Mouse (Mus musculus) liver, postnatal 0 days (tissue): ENCODE data around the gene Cdc42ep4. TPM values are rescaled to one million over a fixed set of nuclear protein-coding genes. Genes with fewer than 3 reads are reported as not detected.

ENCODE experiments used
- ATAC-seq: fragments of 200-750 bp; cut with Nextera tagmentation; 2 replicates; pipeline ENCODE4 v1.8.0; 2017; ENCODE audit warnings: mild to moderate bottlenecking, moderate library complexity
- DNase-seq: peaks from one replicate; pipeline ENCODE4 v3.0.0-alpha.2; 2016
- H3K27ac ChIP-seq: fragments of 300-500 bp; sonication (generic); 2 replicates; pipeline ENCODE4 v1.5.1; 2014; ENCODE audit warnings: antibody characterized with exemption, moderate library complexity, mild to moderate bottlenecking, low read depth
- H3K27me3 ChIP-seq: fragments of 300-500 bp; sonication (generic); 2 replicates; pipeline ENCODE4 v1.6.1; 2014; ENCODE audit warnings: low read length, control low read depth, mixed read lengths; ENCODE audit not compliant: insufficient read depth
- H3K36me3 ChIP-seq: fragments of 300-500 bp; sonication (generic); replicated peaks from 2 replicates; pipeline ENCODE4 v1.6.1; 2014; ENCODE audit warnings: mild to moderate bottlenecking, control low read depth, low read length, moderate library complexity, mixed read lengths; ENCODE audit not compliant: insufficient read depth
- H3K4me1 ChIP-seq: fragments of 300-500 bp; sonication (generic); 2 replicates; pipeline ENCODE4 v1.6.1; 2014; ENCODE audit warnings: antibody characterized with exemption, mild to moderate bottlenecking, control low read depth; ENCODE audit not compliant: insufficient read depth
- H3K4me2 ChIP-seq: fragments of 300-500 bp; sonication (generic); 2 replicates; pipeline ENCODE4 v1.6.1; 2014; ENCODE audit warnings: low read depth, mild to moderate bottlenecking, low read length, moderate library complexity, mixed read lengths
- H3K4me3 ChIP-seq: fragments of 300-500 bp; sonication (generic); 2 replicates; pipeline ENCODE4 v1.5.1; 2014; ENCODE audit warnings: low read depth, low read length
- H3K9ac ChIP-seq: fragments of 300-500 bp; sonication (generic); replicated peaks from 2 replicates; pipeline ENCODE4 v1.6.1; 2014; ENCODE audit warnings: mild to moderate bottlenecking, moderate library complexity
- H3K9me3 ChIP-seq: fragments of 300-500 bp; sonication (generic); 2 replicates; pipeline ENCODE4 v1.6.1; 2016; ENCODE audit warnings: mild to moderate bottlenecking, control low read depth, low read length, mixed read lengths
- CTCF ChIP-seq: sonication (generic); IDR thresholded peaks from 2 replicates; pipeline ENCODE4 v1.5.1; 2016; ENCODE audit warnings: antibody characterized with exemption, low read depth
- EP300 ChIP-seq: IDR thresholded peaks from 2 replicates; pipeline ENCODE4 v1.6.1; 2016; ENCODE audit warnings: antibody characterized with exemption, low read depth, mild to moderate bottlenecking
- WGBS: fragments of 180-500 bp; shearing (Covaris S2); extraction: QIAGEN DNeasy Blood & Tissue Kit; methylation state at CpG from one replicate; pipeline ENCODE4 v1.1.7; 2014; ENCODE audit not compliant: insufficient replicate concordance; 5-methylcytosine and 5-hydroxymethylcytosine counted together
- polyA plus RNA-seq: library from polyadenylated mRNA; unstranded; fragments of >200 nt; fragmentation: Nextera tagmentation; extraction: Ambion mirVana; gene quantifications from 2 replicates; pipeline ENCODE4 v1.2.1, GENCODE M21; 2015

Gene Cdc42ep4
- polyA plus RNA-seq, 1 experiment from 2014 or later = 13.7 TPM

GRCm38 (mm10) chr11:113778733-113779679 lies 27.3 kb upstream of the Cdc42ep4 start:
- Histone ChIP-seq H3K36me3 (no peaks in the 10 kb centered on the region), H3K27me3 (no peaks in the 10 kb centered on the region), H3K4me2 (0 out of 2 replicates have a peak overlapping the region, but pooled peaks have one; percentile 9), H3K27ac (peak overlapping the region; percentile 12; the same call in 1 of the 2 replicates), H3K4me1 (peaks cover 29% of the 10 kb centered on the region), H3K9me3 (no peaks in the 10 kb centered on the region), H3K4me3 (no peak overlapping the region), H3K9ac (no peak overlapping the region)
- 0 out of 2 replicates have a peak, but pooled peaks have one; percentile 4 for ATAC-seq
- TF ChIP-seq EP300 = no peak
- no peak for TF ChIP-seq CTCF
- 36% methylated on average over 18 of the region's 20 CpGs for WGBS
- DNase-seq = no peak

- Histone ChIP-seq H3K27ac (peak overlapping the region; percentile 57; the same call in 1 of the 2 replicates), H3K4me2 (peak overlapping the region; percentile 49), H3K9ac (no peak overlapping the region), H3K4me1 (peaks cover 29% of the 10 kb centered on the region), H3K9me3 (no peaks in the 10 kb centered on the region), H3K36me3 (no peaks in the 10 kb centered on the region), H3K27me3 (no peaks in the 10 kb centered on the region), H3K4me3 (0 out of 2 replicates have a peak overlapping the region, but pooled peaks have one; percentile 0)
- no peak for DNase-seq
- TF ChIP-seq EP300 (no peak), CTCF (no peak)
- WGBS = 29% methylated on average over 8 of the region's 8 CpGs
- ATAC-seq = peak; percentile 73
Observed at GRCm38 (mm10) chr11:113777878-113778464, 26.3 kb upstream of the Cdc42ep4 start.

GRCm38 (mm10) chr11:113776851-113777511 lies 25.3 kb upstream of the Cdc42ep4 start:
- Histone ChIP-seq H3K4me3 (no peak overlapping the region), H3K36me3 (no peaks in the 10 kb centered on the region), H3K27me3 (no peaks in the 10 kb centered on the region), H3K4me2 (peak overlapping the region; percentile 49; the same call in 1 of the 2 replicates), H3K4me1 (peaks cover 29% of the 10 kb centered on the region), H3K9me3 (no peaks in the 10 kb centered on the region), H3K27ac (0 out of 2 replicates have a peak overlapping the region, but pooled peaks have one; percentile 57), H3K9ac (no peak overlapping the region)
- DNase-seq = no peak
- no peak for ATAC-seq
- TF ChIP-seq CTCF = no peak
- TF ChIP-seq EP300 = no peak
- WGBS = 64% methylated on average over 14 of the region's 14 CpGs

- 86% methylated on average over 3 of the region's 3 CpGs for WGBS
- Histone ChIP-seq H3K4me2 (no peak overlapping the region), H3K9ac (no peak overlapping the region), H3K36me3 (no peaks in the 10 kb centered on the region), H3K27ac (no peak overlapping the region), H3K4me3 (no peak overlapping the region), H3K4me1 (peaks cover 28% of the 10 kb centered on the region), H3K27me3 (no peaks in the 10 kb centered on the region), H3K9me3 (no peaks in the 10 kb centered on the region)
- no peak for DNase-seq
- no peak for ATAC-seq
- TF ChIP-seq CTCF (no peak), EP300 (no peak)
Observed at GRCm38 (mm10) chr11:113774773-113775172, 23.1 kb upstream of the Cdc42ep4 start.

GRCm38 (mm10) chr11:113773191-113773590 lies 21.5 kb upstream of the Cdc42ep4 start:
- no peak for ATAC-seq
- Histone ChIP-seq H3K27ac (no peak overlapping the region), H3K27me3 (no peaks in the 10 kb centered on the region), H3K36me3 (no peaks in the 10 kb centered on the region), H3K4me2 (no peak overlapping the region), H3K4me1 (peaks cover 14% of the 10 kb centered on the region), H3K9me3 (no peaks in the 10 kb centered on the region), H3K4me3 (no peak overlapping the region), H3K9ac (no peak overlapping the region)
- 86% methylated on average over 5 of the region's 5 CpGs for WGBS
- TF ChIP-seq CTCF (no peak), EP300 (no peak)
- no peak for DNase-seq

- 83% methylated on average over 13 of the region's 13 CpGs for WGBS
- H3K9me3 ChIP-seq = no peaks in the 10 kb centered on the region
- H3K27ac ChIP-seq = no peak overlapping the region
- TF ChIP-seq CTCF (no peak), EP300 (no peak)
- H3K4me2 ChIP-seq = no peak overlapping the region
- no peak overlapping the region for H3K4me3 ChIP-seq
- H3K36me3 ChIP-seq = no peaks in the 10 kb centered on the region
- H3K9ac ChIP-seq = no peak overlapping the region
- peaks cover 7% of the 10 kb centered on the region for H3K4me1 ChIP-seq
- DNase-seq = no peak
- no peak for ATAC-seq
- no peaks in the 10 kb centered on the region for H3K27me3 ChIP-seq
Observed at GRCm38 (mm10) chr11:113771187-113771586, 19.5 kb upstream of the Cdc42ep4 start.
